Mouse (Mus musculus) skeletal muscle tissue, adult 2 months (tissue): ENCODE data around the gene E2f4.
A peak's percentile ranks its signal among the peaks of the same experiment; 100 is the strongest.

ENCODE experiments used
- DNase-seq: peaks from one replicate; pipeline ENCODE4 v3.0.0-alpha.2; 2012; ENCODE audit warnings: low read depth, low spot score

E2f4 gene

GRCm38 (mm10) chr8:105292471-105292870 lies 5.0 kb upstream of the E2f4 start:
- no peak for DNase-seq

- no peak for DNase-seq
Observed at GRCm38 (mm10) chr8:105293405-105293804, 4.1 kb upstream of the E2f4 start.

- DNase-seq: no peak
Observed at GRCm38 (mm10) chr8:105294776-105295175, 2.7 kb upstream of the E2f4 start.

GRCm38 (mm10) chr8:105295256-105295655 lies 2.2 kb upstream of the E2f4 start:
- no peak for DNase-seq

- DNase-seq: no peak
Observed at GRCm38 (mm10) chr8:105295895-105296573, 1.4 kb upstream of the E2f4 start, which contains the start of gene Exoc3l. Gene Exoc3l (minus strand): TSS chr8:105296101.

GRCm38 (mm10) chr8:105298351-105299252 lies 1.1 kb downstream of the E2f4 start:
- no peak for DNase-seq

GRCm38 (mm10) chr8:105299962-105300361 lies 2.5 kb downstream of the E2f4 start:
- DNase-seq: no peak

GRCm38 (mm10) chr8:105303396-105303795 lies 5.9 kb downstream of the E2f4 start:
- DNase-seq: no peak

GRCm38 (mm10) chr8:105303874-105304273 lies 6.4 kb downstream of the E2f4 start:
- DNase-seq: no peak

- DNase-seq: peak; percentile 77
Observed at GRCm38 (mm10) chr8:105304325-105305210, 7.1 kb downstream of the E2f4 start.

- DNase-seq: no peak
Observed at GRCm38 (mm10) chr8:105305211-105306145, 8.0 kb downstream of the E2f4 start, which contains the start of gene Elmo3. Gene Elmo3 (plus strand): TSS chr8:105305601.

- no peak for DNase-seq
Observed at GRCm38 (mm10) chr8:105306146-105306691, 8.8 kb downstream of the E2f4 start.

- DNase-seq: no peak
Observed at GRCm38 (mm10) chr8:105307670-105308069, 10.2 kb downstream of the E2f4 start.

GRCm38 (mm10) chr8:105308428-105308827 lies 11.0 kb downstream of the E2f4 start:
- no peak for DNase-seq

- DNase-seq: no peak
Observed at GRCm38 (mm10) chr8:105309142-105309847, 11.8 kb downstream of the E2f4 start.

- no peak for DNase-seq
Observed at GRCm38 (mm10) chr8:105310118-105310517, 12.7 kb downstream of the E2f4 start.

- DNase-seq: no peak
Observed at GRCm38 (mm10) chr8:105311718-105312117, 14.3 kb downstream of the E2f4 start.

- DNase-seq: no peak
Observed at GRCm38 (mm10) chr8:105312891-105313481, 15.5 kb downstream of the E2f4 start.
